Mouse (Mus musculus) brain, adult 10 weeks (tissue): ENCODE data around the gene Sypl2. TPM values are rescaled to one million over a fixed set of nuclear protein-coding genes. Genes with fewer than 3 reads are reported as not detected.

Experiments
- polyA plus RNA-seq: library from polyadenylated mRNA; stranded (reverse); fragments of 350-450 nt; fragmentation: Illumina TruSeq; extraction: RNeasy Lipid Tissue Mini Kit (QIAGEN cat#74804); gene quantifications from one replicate; pipeline ENCODE4 v1.2.3, GENCODE M21; 2015; ENCODE audit warnings: low read depth, low replicate concordance

Gene Sypl2
- 1.3 TPM for polyA plus RNA-seq

DNA sequence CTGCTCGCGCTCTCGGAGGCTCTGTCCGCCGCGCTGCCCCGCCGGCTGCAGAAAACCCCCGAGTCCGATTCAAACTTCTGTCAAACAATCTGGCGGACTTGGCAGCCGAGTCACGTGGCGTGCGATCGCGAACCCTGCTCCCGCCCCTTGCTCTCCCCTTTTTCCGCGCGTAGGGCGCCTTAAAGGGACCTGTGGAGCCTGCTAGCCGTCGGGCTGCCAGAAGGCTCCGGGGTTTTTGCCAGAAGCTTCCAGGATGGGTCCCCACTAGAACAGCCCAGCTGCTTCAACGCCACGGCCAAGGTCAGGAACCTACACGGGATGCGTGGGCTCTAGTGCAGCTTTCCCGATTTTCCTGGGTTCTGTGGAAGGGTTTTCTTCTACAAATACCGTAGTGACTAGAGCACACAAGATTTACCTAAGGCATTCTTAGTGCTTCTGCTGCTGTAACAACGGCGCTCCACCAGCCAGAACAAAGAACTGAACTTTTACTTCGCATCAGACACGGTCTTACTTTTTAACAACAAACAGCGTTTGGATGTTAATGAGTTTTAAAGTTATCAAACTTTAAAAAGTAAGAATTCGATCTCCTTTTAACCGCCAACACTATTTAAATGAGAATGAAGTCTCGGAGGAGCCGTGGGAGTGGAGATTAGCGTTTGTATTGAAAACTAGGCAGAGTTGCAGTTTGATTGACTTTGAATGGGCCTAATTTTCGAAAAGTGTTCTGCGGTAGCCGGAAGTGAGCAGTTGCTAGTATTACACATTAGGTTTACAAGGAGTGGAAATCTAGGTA lies at the start of gene Sypl2:
Gene Sypl2 (minus strand): TSS at position 91 of the 793 bp plus-strand sequence.

DNA sequence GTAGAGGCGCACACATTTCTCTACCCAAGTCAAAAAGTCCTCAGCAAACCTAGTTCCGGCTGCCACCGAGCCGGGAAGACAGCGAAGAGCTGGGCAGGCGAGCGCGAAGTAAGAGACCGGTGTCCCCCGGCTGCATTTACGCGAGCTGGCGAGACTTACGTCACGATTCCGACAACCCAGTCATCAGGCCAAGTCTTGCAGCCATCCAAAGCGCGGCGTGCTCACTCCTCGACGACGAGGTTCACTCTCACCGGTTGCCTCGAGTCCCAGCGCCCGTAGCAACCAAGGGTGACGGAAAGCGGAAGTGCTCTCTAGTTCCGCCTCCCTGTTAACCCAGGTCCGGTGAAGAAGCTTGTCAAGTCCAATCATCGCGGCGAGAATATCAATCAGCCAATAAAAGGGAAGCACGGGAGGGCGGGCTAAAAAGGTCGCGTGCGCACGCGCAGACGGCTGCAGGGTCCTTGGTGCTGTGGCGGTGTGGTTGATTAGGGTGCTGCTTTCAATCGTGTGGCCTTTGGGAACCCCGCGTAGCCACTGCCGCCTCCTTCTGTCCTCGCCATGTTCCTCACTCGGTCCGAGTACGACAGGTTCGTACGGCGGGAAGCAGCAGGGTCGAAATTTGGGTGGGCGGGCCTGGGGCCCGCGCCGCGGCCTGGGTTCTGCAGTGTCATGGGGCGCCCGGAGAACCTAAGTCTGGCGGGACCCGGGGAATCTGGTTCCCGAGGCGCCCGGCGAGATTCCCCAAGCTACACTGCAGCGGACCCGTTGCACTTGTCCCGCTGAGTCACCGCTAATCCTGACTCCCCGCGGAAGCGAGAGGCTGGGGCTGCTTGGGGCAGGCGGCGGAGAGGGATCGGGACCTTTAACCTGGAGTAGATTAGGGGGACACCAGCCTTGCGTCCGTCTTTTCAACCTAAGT lies 30.5 kb upstream of the Sypl2 start, which contains the start of gene Psma5:
Gene Psma5 (plus strand): TSS at position 208 of the 919 bp plus-strand sequence.

DNA sequence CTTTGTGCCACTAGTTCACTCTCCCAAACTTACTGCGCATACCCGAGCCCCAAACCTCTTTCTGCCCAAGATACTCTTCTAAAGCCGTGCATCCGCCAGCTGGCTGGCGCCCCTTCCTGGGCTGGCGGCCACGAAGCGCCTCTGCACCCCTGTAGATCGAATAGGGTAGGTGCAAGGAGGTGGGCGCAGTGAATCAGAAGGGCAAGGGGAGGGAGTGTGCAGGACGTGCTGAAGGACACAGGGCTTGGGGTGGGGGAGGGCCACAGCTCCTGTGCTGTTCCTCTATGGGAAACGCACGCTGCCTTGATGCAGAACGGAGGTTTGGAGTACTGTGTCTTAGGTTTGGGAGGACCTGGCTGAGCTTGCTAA lies 15.7 kb downstream of the Sypl2 start, which contains the start of gene Atxn7l2:
Gene Atxn7l2 (minus strand): TSS at position 164 of the 369 bp plus-strand sequence.

DNA sequence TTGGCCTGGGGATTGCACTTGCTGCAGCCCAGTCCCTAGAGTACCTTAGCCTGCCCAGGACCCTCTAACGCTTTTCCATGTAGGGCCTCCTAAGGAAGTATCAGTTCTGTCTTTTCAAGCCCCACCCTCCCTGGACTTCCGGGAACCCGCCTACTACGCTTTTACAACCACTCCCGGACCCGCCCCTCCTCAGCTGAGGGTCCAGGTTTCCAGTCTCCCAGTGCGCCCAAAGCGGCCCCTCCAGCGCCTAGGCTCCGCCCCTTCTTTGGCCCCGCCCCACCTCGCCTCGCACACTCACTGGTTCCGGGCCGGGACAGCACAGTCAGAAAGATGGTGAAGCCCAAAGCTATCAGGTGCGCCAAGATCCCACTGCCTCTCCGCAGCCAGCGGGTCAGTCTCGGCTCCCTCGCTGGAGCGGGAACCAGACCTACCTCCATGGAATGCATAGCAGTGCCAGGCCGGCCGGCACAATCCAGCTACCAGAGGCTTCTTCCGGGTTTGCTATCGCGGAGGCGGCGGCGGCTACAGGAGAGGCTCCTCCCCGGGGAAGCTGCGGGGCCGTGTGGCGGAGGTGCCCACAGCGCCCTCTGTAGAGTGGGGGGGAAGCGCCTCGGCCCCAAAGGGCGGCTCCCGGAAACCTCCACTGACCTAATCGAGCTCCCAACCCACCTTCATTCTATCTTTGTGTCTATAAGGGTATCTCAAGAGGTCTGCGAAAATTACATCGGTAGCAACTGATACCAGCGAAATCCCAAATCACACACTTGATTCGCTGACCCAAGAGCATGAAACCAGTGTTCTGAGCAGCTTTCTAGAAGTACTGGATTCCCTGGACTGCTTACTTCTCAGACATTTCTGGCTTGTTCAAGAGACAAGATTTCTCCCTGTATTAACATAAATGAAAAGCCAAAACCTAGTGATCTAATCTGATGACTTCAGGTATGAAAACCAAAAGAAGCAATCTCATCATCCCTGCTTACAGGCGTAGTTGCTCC lies 25.8 kb downstream of the Sypl2 start, which contains the start of gene Cyb561d1:
Gene Cyb561d1 (minus strand): TSS at position 884 of the 995 bp plus-strand sequence.

GRCm38 (mm10) chr3:108186098-108187047 lies 40.1 kb downstream of the Sypl2 start, which contains the start of gene Amigo1:
TSS of gene Amigo1 (plus strand) at chr3:108186335.

Other genes starting within 250 kb of the Sypl2 start
- gene Gstm2, start 240.2 kb downstream of the Sypl2 start, polyA plus RNA-seq, result 4.4 TPM
- gene Gstm1, start 208.7 kb downstream of the Sypl2 start, polyA plus RNA-seq, result 334 TPM
- gene Gstm4, start 181.8 kb downstream of the Sypl2 start, polyA plus RNA-seq, result 11.8 TPM
- 48.7 TPM for gene Ampd2, start 140.0 kb downstream of the Sypl2 start, polyA plus RNA-seq
- not detected for gene Gnat2, start 133.9 kb downstream of the Sypl2 start, polyA plus RNA-seq
- gene Gnai3, start 80.5 kb downstream of the Sypl2 start, polyA plus RNA-seq, result 29.1 TPM
- 11.3 TPM for gene Gpr61, start 71.8 kb downstream of the Sypl2 start, polyA plus RNA-seq
- 48.1 TPM for gene Amigo1, start 40.3 kb downstream of the Sypl2 start, polyA plus RNA-seq
- gene Cyb561d1, start 25.4 kb downstream of the Sypl2 start, polyA plus RNA-seq, result 18.0 TPM
- gene Atxn7l2, start 15.7 kb downstream of the Sypl2 start, polyA plus RNA-seq, result 19.3 TPM
- gene Psma5, start 30.3 kb upstream of the Sypl2 start, polyA plus RNA-seq, result 183 TPM
- gene Sort1, start 57.4 kb upstream of the Sypl2 start, polyA plus RNA-seq, result 184 TPM
- not detected for gene Mybphl, start 138.3 kb upstream of the Sypl2 start, polyA plus RNA-seq
- 14.2 TPM for gene Psrc1, start 157.2 kb upstream of the Sypl2 start, polyA plus RNA-seq
- gene Celsr2, start 188.9 kb upstream of the Sypl2 start, polyA plus RNA-seq, result 51.6 TPM
- gene Sars, start 218.6 kb upstream of the Sypl2 start, polyA plus RNA-seq, result 280 TPM